Mouse (Mus musculus): ENCODE data around the gene Obox6.
A peak's percentile ranks its signal among the peaks of the same experiment; 100 is the strongest.

The Obox6 gene

GRCm38 (mm10) chr7:15839578-15839977 is at the start of gene Obox6:
Gene Obox6 (minus strand): TSS chr7:15839678.
- no peak for DNase-seq (ENCODE audit: low spot score)

- no peak for DNase-seq (ENCODE audit: low spot score)
Observed at GRCm38 (mm10) chr7:15884127-15884526, 44.6 kb upstream of the Obox6 start.

- no peak for DNase-seq (ENCODE audit: low spot score)
Observed at GRCm38 (mm10) chr7:15882317-15882716, 42.8 kb upstream of the Obox6 start, which contains the start of gene Crxos. Gene Crxos (plus strand): TSS chr7:15882617.

GRCm38 (mm10) chr7:15881831-15882230 is 42.4 kb upstream of the Obox6 start:
- no peak for DNase-seq (ENCODE audit: low spot score)

GRCm38 (mm10) chr7:15881388-15881787 is 41.9 kb upstream of the Obox6 start:
- DNase-seq (ENCODE audit: low spot score): no peak

GRCm38 (mm10) chr7:15879756-15880155 is 40.3 kb upstream of the Obox6 start, which contains the start of gene Crx:
Gene Crx (minus strand): TSS chr7:15879968.
- no peak for DNase-seq (ENCODE audit: low spot score)

GRCm38 (mm10) chr7:15864104-15864503 is 24.6 kb upstream of the Obox6 start:
- no peak for DNase-seq (ENCODE audit: low spot score)

GRCm38 (mm10) chr7:15859657-15860056 is 20.2 kb upstream of the Obox6 start:
- peak; percentile 11 for DNase-seq (ENCODE audit: low spot score)
